In genomic region chr3:103601561-103601960, GRCm38 (mm10) we compare ENCODE assay signal across 34 mouse cellular contexts. TPM values are rescaled to one million over a fixed set of nuclear protein-coding genes. Genes with fewer than 3 reads are reported as not detected.
DNase-seq lines count a peak whose midpoint lies in the region; ATAC-seq and TF ChIP-seq lines count a peak whose summit lies in the region.
"Had no signal": no experiment of that assay in that cellular context is flagged by ENCODE, and none has a peak within 500 bp of the region (broad histone marks: within the 10 kb centered on the region; RNA-seq: fewer than 3 reads in every experiment).

No protein-coding gene starts in this region.

- TF ChIP-seq POLR2A in embryonic fibroblast, embryonic 13.5 days (IDR thresholded peaks at IDR 0.05; ENCODE audit: low read depth, low read length) = no peak

- peaks cover 22% of the 10 kb centered on the region; the same call in 1 of the 2 replicates for H3K4me1 ChIP-seq in hindbrain, embryonic 10.5 days (replicated peaks)
- no peaks in the 10 kb centered on the region; the same call in 1 of the 2 replicates for H3K4me1 ChIP-seq in hindbrain, embryonic 16.5 days (ENCODE audit: control insufficient read depth, insufficient read depth, low read depth, low read length)
- peaks cover 7% of the 10 kb centered on the region for H3K4me1 ChIP-seq in embryonic fibroblast, embryonic 13.5 days (ENCODE audit: control insufficient read depth, insufficient read depth, low read length)
- no peaks in the 10 kb centered on the region for H3K4me1 ChIP-seq in midbrain, embryonic 16.5 days (ENCODE audit: control insufficient read depth, insufficient read depth, low read length)
- H3K4me1 ChIP-seq: intestine, embryonic 15.5 days; liver, embryonic 13.5 days had no signal

- H3K4me2 ChIP-seq in hindbrain, embryonic 16.5 days (ENCODE audit: low read length) = no peak overlapping the region
- H3K4me2 ChIP-seq in midbrain, embryonic 16.5 days (ENCODE audit: low read length) = no peak overlapping the region
- H3K4me2 ChIP-seq: embryonic facial prominence, embryonic 13.5 days; heart, embryonic 12.5 days; intestine, embryonic 15.5 days; limb, embryonic 15.5 days; liver, embryonic 13.5 days; midbrain, embryonic 13.5 days had no signal

- WGBS in hindbrain, embryonic 10.5 days = 70% methylated on average over 1 of the region's 1 CpGs
- 60% methylated on average over 1 of the region's 1 CpGs for WGBS in hindbrain, embryonic 16.5 days
- 58% methylated on average over 1 of the region's 1 CpGs for WGBS in midbrain, embryonic 16.5 days

- intact Hi-C loops in gastrocnemius, adult 2 months (cut with DNase I) = no loop called here

- H3K9ac ChIP-seq in hindbrain, embryonic 16.5 days (ENCODE audit: low read depth, low read length) = no peak overlapping the region
- H3K9ac ChIP-seq in midbrain, embryonic 16.5 days (ENCODE audit: low read depth, low read length) = no peak overlapping the region
- H3K9ac ChIP-seq: embryonic facial prominence, embryonic 13.5 days; heart, embryonic 12.5 days; intestine, embryonic 15.5 days; limb, embryonic 15.5 days; liver, embryonic 13.5 days; midbrain, embryonic 13.5 days had no signal

- ATAC-seq in hindbrain, embryonic 16.5 days = no peak
- ATAC-seq in midbrain, embryonic 16.5 days = no peak
- ATAC-seq: forebrain, embryonic 16.5 days; hindbrain, postnatal 0 days; intestine, embryonic 15.5 days; midbrain, embryonic 13.5 days had no signal

- no peak for TF ChIP-seq CTCF in embryonic fibroblast, embryonic 13.5 days (IDR thresholded peaks at IDR 0.05; ENCODE audit: borderline replicate concordance, insufficient read depth, low read length)
- no peak for TF ChIP-seq CTCF in gastrocnemius, adult 2 months (IDR thresholded peaks at IDR 0.05)

- H3K9me3 ChIP-seq in hindbrain, embryonic 10.5 days = no peaks in the 10 kb centered on the region
- H3K9me3 ChIP-seq in hindbrain, embryonic 16.5 days (ENCODE audit: control insufficient read depth, low read length) = no peaks in the 10 kb centered on the region
- H3K9me3 ChIP-seq in midbrain, embryonic 16.5 days (replicated peaks; ENCODE audit: control insufficient read depth, low read length, poor library complexity, severe bottlenecking) = no peaks in the 10 kb centered on the region
- H3K9me3 ChIP-seq: embryonic facial prominence, embryonic 13.5 days; heart, embryonic 12.5 days; intestine, embryonic 15.5 days; limb, embryonic 10.5 days; limb, embryonic 15.5 days; liver, embryonic 13.5 days; midbrain, embryonic 13.5 days had no signal

- H3K36me3 ChIP-seq in hindbrain, embryonic 10.5 days = no peaks in the 10 kb centered on the region
- no peaks in the 10 kb centered on the region for H3K36me3 ChIP-seq in hindbrain, embryonic 16.5 days (ENCODE audit: control insufficient read depth, insufficient read depth, low read length)
- H3K36me3 ChIP-seq in midbrain, embryonic 16.5 days (ENCODE audit: control insufficient read depth, insufficient read depth, low read length) = no peaks in the 10 kb centered on the region
- H3K36me3 ChIP-seq: embryonic facial prominence, embryonic 13.5 days; heart, embryonic 12.5 days; intestine, embryonic 15.5 days; limb, embryonic 10.5 days; limb, embryonic 15.5 days; liver, embryonic 13.5 days; midbrain, embryonic 13.5 days had no signal

- H3K27me3 ChIP-seq in hindbrain, embryonic 10.5 days (ENCODE audit: insufficient read depth, poor library complexity, severe bottlenecking) = peaks cover 4% of the 10 kb centered on the region; the same call in 1 of the 2 replicates
- H3K27me3 ChIP-seq in hindbrain, embryonic 16.5 days (replicated peaks; ENCODE audit: control insufficient read depth, insufficient read depth, low read length) = no peaks in the 10 kb centered on the region
- H3K27me3 ChIP-seq in midbrain, embryonic 16.5 days (ENCODE audit: control insufficient read depth, insufficient read depth, low read depth, low read length) = no peaks in the 10 kb centered on the region
- H3K27me3 ChIP-seq: CH12.LX; embryonic facial prominence, embryonic 13.5 days; intestine, embryonic 15.5 days; limb, embryonic 15.5 days; liver, embryonic 13.5 days; midbrain, embryonic 13.5 days had no signal

- 0 out of 2 replicates have a peak overlapping the region, but pooled peaks have one; percentile 9 for H3K27ac ChIP-seq in hindbrain, embryonic 10.5 days
- H3K27ac ChIP-seq in hindbrain, embryonic 16.5 days (ENCODE audit: low read depth, low read length) = no peak overlapping the region
- H3K27ac ChIP-seq in embryonic fibroblast, embryonic 13.5 days (ENCODE audit: insufficient read depth, low read length) = peak overlapping the region; percentile 23
- H3K27ac ChIP-seq in gastrocnemius, adult 2 months = no peak overlapping the region
- H3K27ac ChIP-seq in midbrain, embryonic 16.5 days (ENCODE audit: low read length) = no peak overlapping the region
- H3K27ac ChIP-seq: embryonic facial prominence, embryonic 13.5 days; heart, adult 2 months; hindbrain, postnatal 0 days; intestine, embryonic 15.5 days; layer of hippocampus, adult 2 months; limb, embryonic 10.5 days; limb, embryonic 15.5 days; liver, embryonic 13.5 days; macrophage; midbrain, embryonic 13.5 days had no signal

- H3K4me3 ChIP-seq in hindbrain, embryonic 10.5 days = no peak overlapping the region
- H3K4me3 ChIP-seq in hindbrain, embryonic 16.5 days (ENCODE audit: low read length) = no peak overlapping the region
- no peak overlapping the region for H3K4me3 ChIP-seq in embryonic fibroblast, embryonic 13.5 days (ENCODE audit: insufficient read depth, low read length)
- no peak overlapping the region for H3K4me3 ChIP-seq in gastrocnemius, adult 2 months
- no peak overlapping the region for H3K4me3 ChIP-seq in midbrain, embryonic 16.5 days (ENCODE audit: low read depth, low read length)
- H3K4me3 ChIP-seq: embryonic facial prominence, embryonic 13.5 days; erythroblast, embryonic 14.5 days; heart, adult 2 months; heart, embryonic 12.5 days; intestine, embryonic 15.5 days; layer of hippocampus, adult 2 months; limb, embryonic 10.5 days; limb, embryonic 15.5 days; liver, embryonic 13.5 days; midbrain, embryonic 13.5 days had no signal

- no peak for DNase-seq in hindbrain, embryonic 10.5 days (ENCODE audit: low spot score)
- peak; percentile 13 for DNase-seq in lung, postnatal 36 days
- no peak for DNase-seq in lung, adult 18-20 months
- peak; percentile 48 for DNase-seq in Muller cell, postnatal 12 days (ENCODE audit: inconsistent ontology term)
- DNase-seq in gastrocnemius, adult 2 months = no peak
- DNase-seq: cerebellum, adult 11-12 months; cerebellum, adult 9-11 months; kidney, postnatal 25 days; liver, embryonic 13.5 days; lung, adult 2 months had no signal

RNA-seq across cellular contexts. Expression of gene Syt6, which starts 26.5 kb away (rescaled TPM):
- 1.5 and 2.0 TPM in 2 replicates for polyA plus RNA-seq in hindbrain, embryonic 10.5 days (2016; fragmentation: Nextera tagmentation; extraction: Ambion mirVana)
- polyA plus RNA-seq in hindbrain, embryonic 16.5 days (2015; fragmentation: Nextera tagmentation; extraction: Ambion mirVana) = 10.8 and 14.1 TPM in 2 replicates
- 0.32 TPM in 1 of 2 replicates, not detected in the other for polyA plus RNA-seq in embryonic fibroblast, embryonic 13.5 days (2011; ENCODE audit: insufficient read length, low read depth, missing spikeins)
- total RNA-seq in gastrocnemius, adult 2 months (2021) = not detected
- polyA plus RNA-seq in midbrain, embryonic 16.5 days (2015; fragmentation: Nextera tagmentation; extraction: Ambion mirVana) = 14.7 and 14.8 TPM in 2 replicates
- total RNA-seq: adrenal gland, adult 2 months; CH12.LX; gastrocnemius, adult 8-10 months; gastrocnemius, postnatal 4 days; megakaryocyte-erythroid progenitor cell, adult 5-6 weeks had no signal
- polyA plus RNA-seq: adrenal gland, adult 2 months; C2C12; erythroblast, embryonic 14.5 days; heart, adult 2 months; heart, postnatal 0 days; liver, embryonic 13.5 days; macrophage had no signal

RNA-seq across cellular contexts. Expression of gene Atg4a-ps, which starts 44.3 kb away (rescaled TPM):
- 0.07 and 0.17 TPM in 2 replicates for polyA plus RNA-seq in hindbrain, embryonic 10.5 days (2016; fragmentation: Nextera tagmentation; extraction: Ambion mirVana)
- polyA plus RNA-seq in hindbrain, embryonic 16.5 days (2015; fragmentation: Nextera tagmentation; extraction: Ambion mirVana) = 0.11 and 0.14 TPM in 2 replicates
- polyA plus RNA-seq in embryonic fibroblast, embryonic 13.5 days (2011; ENCODE audit: insufficient read length, low read depth, missing spikeins) = 3.7 and 4.0 TPM in 2 replicates
- total RNA-seq in gastrocnemius, adult 2 months (2021) = 1 to 10 TPM in 1 of 2 experiments, under 1 TPM in 1; 0.26 to 4.5 TPM
- 0.11 and 0.29 TPM in 2 replicates for polyA plus RNA-seq in midbrain, embryonic 16.5 days (2015; fragmentation: Nextera tagmentation; extraction: Ambion mirVana)
- polyA plus RNA-seq: adrenal gland, adult 2 months; erythroblast, embryonic 14.5 days; forebrain, embryonic 11.5 days; heart, adult 2 months; heart, embryonic 12.5 days; hindbrain, embryonic 11.5 days; intestine, embryonic 15.5 days; limb, embryonic 10.5 days; lung, adult 2 months had no signal

Comparison
In these comparisons a context has a peak if more than half of its experiments do, and no peak if none do; other contexts are left out.
1. DNase-seq: peak in lung, postnatal 36 days (single experiment) and Muller cell, postnatal 12 days (single experiment); none in hindbrain, embryonic 10.5 days (single experiment), lung, adult 18-20 months (0 of 2) and gastrocnemius, adult 2 months (single experiment).
2. H3K27ac ChIP-seq: peak in hindbrain, embryonic 10.5 days (single experiment) and embryonic fibroblast, embryonic 13.5 days (single experiment); none in hindbrain, embryonic 16.5 days (single experiment), gastrocnemius, adult 2 months (single experiment) and midbrain, embryonic 16.5 days (single experiment).